Mouse (Mus musculus): ENCODE results near the gene Tm2d3. TPM values are rescaled to one million over a fixed set of nuclear protein-coding genes. Genes with fewer than 3 reads are reported as not detected.

The Tm2d3 gene
- 10 to 100 TPM; 66.8 to 77.9 (median 68.9) TPM for total RNA-seq (2022)

GRCm38 (mm10) chr7:65690869-65691268 is at the start of gene Tm2d3:
TSS of gene Tm2d3 (plus strand) at chr7:65691169.
- no peak for DNase-seq

- no peak for DNase-seq
Observed at GRCm38 (mm10) chr7:65642371-65643304, 48.3 kb upstream of the Tm2d3 start.

GRCm38 (mm10) chr7:65643861-65644421 is 47.0 kb upstream of the Tm2d3 start:
- DNase-seq: no peak

GRCm38 (mm10) chr7:65644643-65645351 is 46.2 kb upstream of the Tm2d3 start, which contains the start of gene Tarsl2:
TSS of gene Tarsl2 (plus strand) at chr7:65644898.
- peak; percentile 97 for DNase-seq

- DNase-seq: no peak
Observed at GRCm38 (mm10) chr7:65645996-65646395, 45.0 kb upstream of the Tm2d3 start.

- DNase-seq: no peak
Observed at GRCm38 (mm10) chr7:65650662-65651061, 40.3 kb upstream of the Tm2d3 start.

- no peak for DNase-seq
Observed at GRCm38 (mm10) chr7:65657490-65658120, 33.4 kb upstream of the Tm2d3 start.

- DNase-seq: no peak
Observed at GRCm38 (mm10) chr7:65663225-65663790, 27.7 kb upstream of the Tm2d3 start.

- DNase-seq: no peak
Observed at GRCm38 (mm10) chr7:65663886-65664285, 27.1 kb upstream of the Tm2d3 start.

GRCm38 (mm10) chr7:65667491-65667890 is 23.5 kb upstream of the Tm2d3 start:
- DNase-seq: no peak

- DNase-seq: no peak
Observed at GRCm38 (mm10) chr7:65678050-65678449, 12.9 kb upstream of the Tm2d3 start.

GRCm38 (mm10) chr7:65678900-65679595 is 11.9 kb upstream of the Tm2d3 start:
- DNase-seq: no peak

GRCm38 (mm10) chr7:65681166-65681565 is 9.8 kb upstream of the Tm2d3 start:
- no peak for DNase-seq

- no peak for DNase-seq
Observed at GRCm38 (mm10) chr7:65684256-65684835, 6.6 kb upstream of the Tm2d3 start.

GRCm38 (mm10) chr7:65686664-65687063 is 4.3 kb upstream of the Tm2d3 start:
- DNase-seq: no peak

GRCm38 (mm10) chr7:65691929-65692605 is 1.1 kb downstream of the Tm2d3 start:
- DNase-seq: no peak

GRCm38 (mm10) chr7:65692883-65693282 is 1.9 kb downstream of the Tm2d3 start:
- DNase-seq: peak; percentile 15

- peak; percentile 69 for DNase-seq
Observed at GRCm38 (mm10) chr7:65693301-65693821, 2.4 kb downstream of the Tm2d3 start.

GRCm38 (mm10) chr7:65696450-65696849 is 5.5 kb downstream of the Tm2d3 start:
- DNase-seq: no peak

- DNase-seq: no peak
Observed at GRCm38 (mm10) chr7:65702076-65702475, 11.1 kb downstream of the Tm2d3 start.
